Mouse (Mus musculus) v-Abl transformed pro-B cells (cell line): ENCODE results near the gene Gse1.

Source experiments
- in situ Hi-C, 2 experiments: fragments of 400-800 bp; cut with MboI; formaldehyde crosslinking; loops; one replicate each; pipeline ENCODE4 v1.15.1; 2025; ENCODE audit not compliant: unreplicated experiment in 2 of 2

The Gse1 gene

GRCm38 (mm10) chr8:120498349-120498831 lies 270.1 kb downstream of the Gse1 start:
- in situ Hi-C loops: no loop called here

- in situ Hi-C loops: no loop called here
Observed at GRCm38 (mm10) chr8:120498926-120499605, 270.8 kb downstream of the Gse1 start.

- in situ Hi-C loops: loop anchor here in 1 of 2 experiments (25.0 kb wide), 1 partner anchor 88 kb away; no protein-coding TSS in a partner anchor
Observed at GRCm38 (mm10) chr8:120500701-120501261, 272.5 kb downstream of the Gse1 start.

GRCm38 (mm10) chr8:120501426-120501825 lies 273.2 kb downstream of the Gse1 start:
- in situ Hi-C loops: loop anchor here in 1 of 2 experiments (25.0 kb wide), 1 partner anchor 89 kb away; no protein-coding TSS in a partner anchor

- in situ Hi-C loops: loop anchor here in 1 of 2 experiments (25.0 kb wide), 1 partner anchor 90 kb away; no protein-coding TSS in a partner anchor
Observed at GRCm38 (mm10) chr8:120502428-120502827, 274.2 kb downstream of the Gse1 start.

GRCm38 (mm10) chr8:120504251-120505081 lies 276.2 kb downstream of the Gse1 start:
- in situ Hi-C loops: loop anchor here in 1 of 2 experiments (25.0 kb wide), 1 partner anchor 92 kb away; no protein-coding TSS in a partner anchor

GRCm38 (mm10) chr8:120505082-120505511 lies 276.8 kb downstream of the Gse1 start:
- in situ Hi-C loops: loop anchor here in 1 of 2 experiments (25.0 kb wide), 1 partner anchor 93 kb away; no protein-coding TSS in a partner anchor

GRCm38 (mm10) chr8:120505619-120506310 lies 277.5 kb downstream of the Gse1 start:
- in situ Hi-C loops: loop anchor here in 1 of 2 experiments (25.0 kb wide), 1 partner anchor 93 kb away; no protein-coding TSS in a partner anchor

GRCm38 (mm10) chr8:120506562-120506961 lies 278.3 kb downstream of the Gse1 start:
- in situ Hi-C loops: loop anchor here in 1 of 2 experiments (25.0 kb wide), 1 partner anchor 94 kb away; no protein-coding TSS in a partner anchor

- in situ Hi-C loops: loop anchor here in 1 of 2 experiments (25.0 kb wide), 1 partner anchor 95 kb away; no protein-coding TSS in a partner anchor
Observed at GRCm38 (mm10) chr8:120507290-120507689, 279.0 kb downstream of the Gse1 start.

GRCm38 (mm10) chr8:120509136-120510034 lies 281.1 kb downstream of the Gse1 start:
- in situ Hi-C loops: loop anchor here in 1 of 2 experiments (25.0 kb wide), 1 partner anchor 97 kb away; no protein-coding TSS in a partner anchor

- in situ Hi-C loops: loop anchor here in 1 of 2 experiments (25.0 kb wide), 1 partner anchor 98 kb away; no protein-coding TSS in a partner anchor
Observed at GRCm38 (mm10) chr8:120510035-120510416, 281.8 kb downstream of the Gse1 start.

GRCm38 (mm10) chr8:120510863-120511457 lies 282.7 kb downstream of the Gse1 start:
- in situ Hi-C loops: loop anchor here in 1 of 2 experiments (25.0 kb wide), 1 partner anchor 99 kb away; no protein-coding TSS in a partner anchor

GRCm38 (mm10) chr8:120511737-120512136 lies 283.5 kb downstream of the Gse1 start:
- in situ Hi-C loops: loop anchor here in 1 of 2 experiments (25.0 kb wide), 1 partner anchor 99 kb away; no protein-coding TSS in a partner anchor

GRCm38 (mm10) chr8:120512326-120512725 lies 284.1 kb downstream of the Gse1 start:
- in situ Hi-C loops: loop anchor here in 1 of 2 experiments (25.0 kb wide), 1 partner anchor 100 kb away; no protein-coding TSS in a partner anchor

- in situ Hi-C loops: loop anchor here in 1 of 2 experiments (25.0 kb wide), 1 partner anchor 101 kb away; no protein-coding TSS in a partner anchor
Observed at GRCm38 (mm10) chr8:120513145-120513544, 284.9 kb downstream of the Gse1 start.

GRCm38 (mm10) chr8:120513638-120514461 lies 285.6 kb downstream of the Gse1 start:
- in situ Hi-C loops: loop anchor here in 1 of 2 experiments (25.0 kb wide), 1 partner anchor 102 kb away; no protein-coding TSS in a partner anchor
